Mouse (Mus musculus): ENCODE results near the gene Tyrobp. TPM values are rescaled to one million over a fixed set of nuclear protein-coding genes. Genes with fewer than 3 reads are reported as not detected.

Gene Tyrobp
- polyA plus RNA-seq, 1 experiment from 2014 or later, result 56.5 TPM

GRCm38 (mm10) chr7:30394871-30395270, 18.7 kb upstream of the Tyrobp start:
- Histone ChIP-seq H3K9ac (replicated peaks; ENCODE audit: low read depth, low read length) (no peak overlapping the region), H3K9me3 (ENCODE audit: control insufficient read depth, low read depth, low read length) (no peaks in the 10 kb centered on the region), H3K27me3 (ENCODE audit: control insufficient read depth, insufficient read depth, low read length) (no peaks in the 10 kb centered on the region), H3K4me1 (ENCODE audit: control insufficient read depth, insufficient read depth, low read length) (no peaks in the 10 kb centered on the region), H3K4me2 (replicated peaks; ENCODE audit: low read depth, low read length) (no peak overlapping the region), H3K27ac (ENCODE audit: low read length) (no peak overlapping the region), H3K4me3 (ENCODE audit: low read depth, low read length) (no peak overlapping the region), H3K36me3 (ENCODE audit: control insufficient read depth, insufficient read depth, low read length) (no peaks in the 10 kb centered on the region)
- no peak for ATAC-seq (ENCODE audit: insufficient number of reproducible peaks, insufficient read depth, low FRiP score, low read depth)
- 38% methylated on average over 2 of the region's 2 CpGs for WGBS

DNA sequence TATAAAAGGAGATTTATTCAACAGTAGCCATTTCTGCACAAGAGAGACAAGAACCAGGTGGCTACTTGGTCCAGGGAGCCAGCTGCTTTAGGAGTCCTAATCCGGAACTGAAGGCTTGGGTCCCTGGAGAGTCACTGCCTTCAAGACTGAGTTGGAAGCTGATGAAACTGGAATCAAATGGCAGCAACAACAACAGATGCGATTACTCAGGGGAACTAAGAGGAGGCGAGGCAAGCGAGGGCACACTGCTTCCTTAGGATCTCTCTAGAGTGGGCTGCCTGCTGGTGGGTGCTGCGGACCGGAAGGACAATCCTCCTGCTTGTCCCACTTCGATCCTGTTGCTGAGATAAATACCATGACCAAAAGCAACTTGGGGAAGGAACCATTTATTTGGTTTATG, 13.9 kb upstream of the Tyrobp start:
- Histone ChIP-seq H3K9ac (replicated peaks; ENCODE audit: low read depth, low read length) (no peak overlapping the region), H3K27me3 (ENCODE audit: control insufficient read depth, insufficient read depth, low read length) (no peaks in the 10 kb centered on the region), H3K4me2 (replicated peaks; ENCODE audit: low read depth, low read length) (no peak overlapping the region), H3K4me3 (ENCODE audit: low read depth, low read length) (no peak overlapping the region), H3K27ac (ENCODE audit: low read length) (no peak overlapping the region), H3K36me3 (ENCODE audit: control insufficient read depth, insufficient read depth, low read length) (no peaks in the 10 kb centered on the region), H3K9me3 (ENCODE audit: control insufficient read depth, low read depth, low read length) (no peaks in the 10 kb centered on the region), H3K4me1 (ENCODE audit: control insufficient read depth, insufficient read depth, low read length) (no peaks in the 10 kb centered on the region)
- no peak for ATAC-seq (ENCODE audit: insufficient number of reproducible peaks, insufficient read depth, low FRiP score, low read depth)
- 47% methylated on average over 7 of the region's 7 CpGs for WGBS

DNA sequence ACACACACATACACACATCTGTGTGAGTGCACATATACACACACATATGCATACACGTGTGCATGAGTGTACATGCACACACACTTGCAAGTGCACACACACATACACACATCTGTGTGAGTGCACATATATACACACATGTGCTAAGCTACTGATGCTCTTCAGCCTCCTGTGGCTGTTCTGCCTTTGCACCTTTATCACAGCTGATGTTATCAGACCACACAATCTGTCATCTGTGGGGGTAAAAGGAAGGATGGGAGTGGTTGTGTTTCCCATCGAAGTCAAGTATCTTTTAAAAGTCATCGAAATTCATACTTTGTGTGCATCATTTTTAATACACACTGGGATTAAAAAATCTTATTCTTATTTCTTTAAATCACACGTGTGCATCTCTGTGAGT, 11.2 kb upstream of the Tyrobp start:
- ATAC-seq (ENCODE audit: insufficient number of reproducible peaks, insufficient read depth, low FRiP score, low read depth), result no peak
- no peak overlapping the region for H3K27ac ChIP-seq (ENCODE audit: low read length)
- no peaks in the 10 kb centered on the region for H3K4me1 ChIP-seq (ENCODE audit: control insufficient read depth, insufficient read depth, low read length)
- no peak overlapping the region for H3K4me2 ChIP-seq (replicated peaks; ENCODE audit: low read depth, low read length)
- no peak overlapping the region for H3K4me3 ChIP-seq (ENCODE audit: low read depth, low read length)
- no peaks in the 10 kb centered on the region for H3K27me3 ChIP-seq (ENCODE audit: control insufficient read depth, insufficient read depth, low read length)
- WGBS, result 71% methylated on average over 4 of the region's 4 CpGs
- no peaks in the 10 kb centered on the region for H3K9me3 ChIP-seq (ENCODE audit: control insufficient read depth, low read depth, low read length)
- no peaks in the 10 kb centered on the region for H3K36me3 ChIP-seq (ENCODE audit: control insufficient read depth, insufficient read depth, low read length)
- H3K9ac ChIP-seq (replicated peaks; ENCODE audit: low read depth, low read length), result no peak overlapping the region

DNA sequence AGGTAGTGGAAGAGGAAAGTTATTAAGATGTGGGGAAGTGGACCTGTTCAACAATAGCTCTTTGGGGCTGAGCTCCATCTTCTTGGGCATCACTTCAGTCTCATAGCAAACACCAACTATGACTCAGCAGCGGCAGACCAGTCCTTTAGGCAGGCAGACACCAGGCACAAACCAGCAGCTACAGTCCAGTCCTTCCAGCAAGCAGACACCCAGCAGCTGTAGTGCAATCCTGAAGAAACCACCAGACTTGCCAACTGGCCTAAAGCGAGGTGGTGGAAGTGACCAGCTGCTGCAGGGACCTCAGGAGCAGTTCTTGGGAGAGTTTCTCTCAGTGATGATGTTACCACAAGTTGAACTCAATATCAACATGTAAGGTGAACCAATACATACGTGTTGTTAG, 4.9 kb upstream of the Tyrobp start:
- Histone ChIP-seq H3K4me2 (replicated peaks; ENCODE audit: low read depth, low read length) (no peak overlapping the region), H3K36me3 (ENCODE audit: control insufficient read depth, insufficient read depth, low read length) (no peaks in the 10 kb centered on the region), H3K9ac (replicated peaks; ENCODE audit: low read depth, low read length) (no peak overlapping the region), H3K4me3 (ENCODE audit: low read depth, low read length) (no peak overlapping the region), H3K27me3 (ENCODE audit: control insufficient read depth, insufficient read depth, low read length) (no peaks in the 10 kb centered on the region), H3K9me3 (ENCODE audit: control insufficient read depth, low read depth, low read length) (no peaks in the 10 kb centered on the region), H3K4me1 (ENCODE audit: control insufficient read depth, insufficient read depth, low read length) (no peaks in the 10 kb centered on the region), H3K27ac (ENCODE audit: low read length) (no peak overlapping the region)
- 86% methylated on average over 3 of the region's 3 CpGs for WGBS
- ATAC-seq (ENCODE audit: insufficient number of reproducible peaks, insufficient read depth, low FRiP score, low read depth), result no peak

DNA sequence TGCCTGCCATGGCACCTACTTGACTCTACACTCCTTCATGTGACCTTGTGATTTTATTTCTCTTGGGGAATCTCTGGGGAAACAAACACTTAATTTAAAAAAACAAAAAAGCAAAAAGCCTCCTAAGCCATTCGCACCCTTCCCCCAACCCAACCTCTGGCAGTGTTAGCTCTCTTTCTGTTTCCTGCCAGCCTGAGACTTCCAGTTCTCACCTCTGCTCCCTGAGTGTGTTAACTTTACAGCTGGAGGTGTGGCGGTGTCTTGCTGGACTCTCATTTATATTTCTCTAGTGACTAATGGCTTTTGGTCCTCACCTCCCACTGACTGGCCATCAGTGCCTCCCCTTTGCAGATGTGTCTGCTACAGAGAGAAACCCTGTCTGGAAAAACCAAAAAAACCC, 3.8 kb upstream of the Tyrobp start:
- ATAC-seq (ENCODE audit: insufficient number of reproducible peaks, insufficient read depth, low FRiP score, low read depth), result no peak
- Histone ChIP-seq H3K9ac (replicated peaks; ENCODE audit: low read depth, low read length) (no peak overlapping the region), H3K27me3 (ENCODE audit: control insufficient read depth, insufficient read depth, low read length) (no peaks in the 10 kb centered on the region)

DNA sequence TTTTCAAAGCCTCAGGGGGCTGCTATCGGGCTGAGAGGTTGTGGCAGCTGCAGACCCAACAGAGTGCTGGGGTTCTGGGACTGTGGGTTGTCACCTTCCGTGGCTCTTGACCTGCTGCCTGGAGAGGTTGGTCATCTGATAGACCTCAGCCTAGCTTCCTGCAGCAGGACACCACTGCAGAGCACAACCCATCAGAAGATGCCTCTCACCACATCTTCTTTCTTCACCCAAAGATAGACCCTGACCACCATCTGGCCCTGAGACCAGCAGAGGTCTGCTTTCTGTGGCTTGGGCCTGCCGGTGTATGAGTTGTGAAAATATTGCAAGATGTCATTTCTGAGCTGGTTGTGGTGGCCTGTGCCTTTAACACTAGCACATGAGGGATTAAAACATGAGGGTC, 2.5 kb upstream of the Tyrobp start:
- ATAC-seq (ENCODE audit: insufficient number of reproducible peaks, insufficient read depth, low FRiP score, low read depth), result no peak
- 63% methylated on average over 3 of the region's 3 CpGs for WGBS
- H3K9me3 ChIP-seq (ENCODE audit: control insufficient read depth, low read depth, low read length), result no peaks in the 10 kb centered on the region

More for the DNA sequence above, 3.8 kb upstream of the Tyrobp start:
- H3K4me3 ChIP-seq (ENCODE audit: low read depth, low read length), result no peak overlapping the region
- H3K9me3 ChIP-seq (ENCODE audit: control insufficient read depth, low read depth, low read length), result no peaks in the 10 kb centered on the region
- no peaks in the 10 kb centered on the region for H3K36me3 ChIP-seq (ENCODE audit: control insufficient read depth, insufficient read depth, low read length)
- no peak overlapping the region for H3K4me2 ChIP-seq (replicated peaks; ENCODE audit: low read depth, low read length)
- no peaks in the 10 kb centered on the region for H3K4me1 ChIP-seq (ENCODE audit: control insufficient read depth, insufficient read depth, low read length)
- 38% methylated on average over 2 of the region's 2 CpGs for WGBS
- no peak overlapping the region for H3K27ac ChIP-seq (ENCODE audit: low read length)

GRCm38 (mm10) chr7:30412735-30413147, 819 bp upstream of the Tyrobp start:
- Histone ChIP-seq H3K27ac (ENCODE audit: low read length) (no peak overlapping the region), H3K4me1 (ENCODE audit: control insufficient read depth, insufficient read depth, low read length) (no peaks in the 10 kb centered on the region), H3K9me3 (ENCODE audit: control insufficient read depth, low read depth, low read length) (no peaks in the 10 kb centered on the region), H3K9ac (replicated peaks; ENCODE audit: low read depth, low read length) (no peak overlapping the region), H3K4me3 (ENCODE audit: low read depth, low read length) (no peak overlapping the region), H3K27me3 (ENCODE audit: control insufficient read depth, insufficient read depth, low read length) (no peaks in the 10 kb centered on the region), H3K4me2 (replicated peaks; ENCODE audit: low read depth, low read length) (no peak overlapping the region), H3K36me3 (ENCODE audit: control insufficient read depth, insufficient read depth, low read length) (no peaks in the 10 kb centered on the region)
- no peak for ATAC-seq (ENCODE audit: insufficient number of reproducible peaks, insufficient read depth, low FRiP score, low read depth)
- 50% methylated on average over 4 of the region's 4 CpGs for WGBS

More for the DNA sequence above, 2.5 kb upstream of the Tyrobp start:
- Histone ChIP-seq H3K4me2 (replicated peaks; ENCODE audit: low read depth, low read length) (no peak overlapping the region), H3K9ac (replicated peaks; ENCODE audit: low read depth, low read length) (no peak overlapping the region), H3K27ac (ENCODE audit: low read length) (no peak overlapping the region), H3K4me3 (ENCODE audit: low read depth, low read length) (no peak overlapping the region), H3K27me3 (ENCODE audit: control insufficient read depth, insufficient read depth, low read length) (no peaks in the 10 kb centered on the region), H3K36me3 (ENCODE audit: control insufficient read depth, insufficient read depth, low read length) (no peaks in the 10 kb centered on the region), H3K4me1 (ENCODE audit: control insufficient read depth, insufficient read depth, low read length) (no peaks in the 10 kb centered on the region)

DNA sequence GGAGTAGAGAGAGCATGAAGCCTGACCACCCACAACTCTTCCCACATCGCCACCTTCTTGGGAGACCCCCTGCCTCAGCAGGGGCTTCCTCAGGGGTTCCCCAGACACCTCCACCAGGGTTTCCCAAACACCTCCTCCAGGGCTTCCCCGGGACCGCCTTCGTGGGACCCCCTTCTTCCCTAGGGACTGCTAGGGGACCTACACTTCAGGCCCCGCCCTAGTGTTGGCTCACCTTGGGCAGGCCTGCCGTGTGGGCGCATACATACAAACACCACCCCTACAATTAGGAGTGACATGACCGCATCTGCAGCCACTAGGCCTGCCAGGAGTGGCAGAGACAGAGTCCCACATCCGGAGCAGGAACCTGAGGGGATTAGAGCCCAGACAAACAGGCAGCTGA, 4.3 kb downstream of the Tyrobp start:
- 71% methylated on average over 9 of the region's 9 CpGs for WGBS
- H3K9ac ChIP-seq (replicated peaks; ENCODE audit: low read depth, low read length), result no peak overlapping the region
- no peak overlapping the region for H3K27ac ChIP-seq (ENCODE audit: low read length)
- H3K4me3 ChIP-seq (ENCODE audit: low read depth, low read length), result no peak overlapping the region
- peaks cover 2% of the 10 kb centered on the region; the same call in 1 of the 2 replicates for H3K4me1 ChIP-seq (ENCODE audit: control insufficient read depth, insufficient read depth, low read length)
- no peak for ATAC-seq (ENCODE audit: insufficient number of reproducible peaks, insufficient read depth, low FRiP score, low read depth)
- H3K36me3 ChIP-seq (ENCODE audit: control insufficient read depth, insufficient read depth, low read length), result no peaks in the 10 kb centered on the region
- H3K4me2 ChIP-seq (replicated peaks; ENCODE audit: low read depth, low read length), result no peak overlapping the region
- H3K27me3 ChIP-seq (ENCODE audit: control insufficient read depth, insufficient read depth, low read length), result no peaks in the 10 kb centered on the region
- no peaks in the 10 kb centered on the region for H3K9me3 ChIP-seq (ENCODE audit: control insufficient read depth, low read depth, low read length)
